Mouse (Mus musculus) layer of hippocampus, postnatal 14 days (tissue): ENCODE data around the gene Dtl. TPM values are rescaled to one million over a fixed set of nuclear protein-coding genes. Genes with fewer than 3 reads are reported as not detected.

Source experiments
- total RNA-seq, 2 experiments: library from RNA; stranded (reverse); gene quantifications; 2 replicates each; pipeline ENCODE4 v1.2.3; 2021

Dtl gene
- total RNA-seq, 2 experiments from 2014 or later: 1.3 to 1.8 TPM

Other genes with a start within 250 kb of the Dtl start
- gene Tmem206, start 249.6 kb downstream of the Dtl start, total RNA-seq: 10 to 100 TPM in 1 of 2 experiments, 1 to 10 TPM in 1; 9.3 to 11.4 TPM
- gene Ppp2r5a, start 172.3 kb downstream of the Dtl start, total RNA-seq: 10 to 100 TPM; 67.1 to 73.0 TPM
- gene Ints7, start 92 bp upstream of the Dtl start, total RNA-seq: 10 to 100 TPM; 23.9 to 28.1 TPM
- gene Lpgat1, start 142.3 kb upstream of the Dtl start, total RNA-seq: 100 to 1,000 TPM in 1 of 2 experiments, 10 to 100 TPM in 1; 99.1 to 102 TPM
- 1 to 10 TPM; 1.6 to 2.9 TPM for gene Nek2, start 245.9 kb upstream of the Dtl start, total RNA-seq